Mouse (Mus musculus): ENCODE results near the gene Tdgf1.

The Tdgf1 gene

GRCm38 (mm10) chr9:110909371-110909967 is 36.5 kb downstream of the Tdgf1 start:
- DNase-seq, result no peak

DNA sequence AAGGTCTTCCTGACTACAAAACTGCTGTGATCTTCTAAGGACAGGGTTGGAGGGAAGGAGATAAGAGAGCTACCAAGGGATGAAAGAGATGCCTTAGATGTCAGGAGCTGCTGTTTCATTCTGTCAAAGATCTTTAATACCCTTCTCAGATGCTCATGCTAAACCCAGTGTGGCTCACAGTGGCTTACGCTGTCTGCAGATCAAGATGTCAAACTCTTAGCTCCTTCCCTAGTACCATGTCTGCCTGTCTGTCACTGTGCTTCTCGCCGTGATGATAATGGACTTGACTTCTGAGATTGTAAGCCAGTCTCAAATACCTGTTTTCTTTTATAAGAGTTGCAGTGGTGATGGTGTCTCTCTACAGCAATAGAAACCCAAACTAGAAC is 37.3 kb downstream of the Tdgf1 start:
- DNase-seq, result no peak

- DNase-seq, result no peak
Measured at GRCm38 (mm10) chr9:110907838-110908630, 37.9 kb downstream of the Tdgf1 start.

DNA sequence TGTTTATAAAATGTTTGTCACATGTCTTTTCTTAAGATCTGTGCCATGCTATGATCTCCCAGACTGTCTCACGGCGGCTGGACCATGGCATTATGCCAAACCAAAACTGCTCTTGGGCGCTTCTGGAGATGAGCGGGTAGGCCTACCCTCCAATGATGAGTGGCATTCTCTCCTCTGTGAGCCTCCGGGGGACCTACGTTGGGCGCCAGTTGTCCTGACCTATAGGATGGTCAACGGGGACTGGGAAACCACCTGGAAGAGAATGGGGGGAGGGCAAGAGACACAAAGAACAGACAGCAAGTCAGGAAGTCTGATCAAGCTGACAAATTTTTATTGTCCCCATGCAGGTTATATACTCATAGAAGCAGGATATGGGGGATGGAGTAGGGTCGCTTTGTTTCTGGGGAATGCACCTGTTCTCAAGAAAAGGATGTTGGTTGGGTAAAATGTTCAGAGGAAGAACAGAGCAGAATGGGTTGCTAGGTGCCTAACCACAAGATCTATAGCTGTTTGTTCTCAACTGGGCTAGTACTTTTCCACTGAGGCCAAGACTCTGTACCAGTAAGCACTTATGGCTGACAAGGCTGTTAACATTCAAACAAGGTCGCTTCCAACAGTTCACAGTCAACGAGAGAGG is 38.6 kb downstream of the Tdgf1 start:
- no peak for DNase-seq

DNA sequence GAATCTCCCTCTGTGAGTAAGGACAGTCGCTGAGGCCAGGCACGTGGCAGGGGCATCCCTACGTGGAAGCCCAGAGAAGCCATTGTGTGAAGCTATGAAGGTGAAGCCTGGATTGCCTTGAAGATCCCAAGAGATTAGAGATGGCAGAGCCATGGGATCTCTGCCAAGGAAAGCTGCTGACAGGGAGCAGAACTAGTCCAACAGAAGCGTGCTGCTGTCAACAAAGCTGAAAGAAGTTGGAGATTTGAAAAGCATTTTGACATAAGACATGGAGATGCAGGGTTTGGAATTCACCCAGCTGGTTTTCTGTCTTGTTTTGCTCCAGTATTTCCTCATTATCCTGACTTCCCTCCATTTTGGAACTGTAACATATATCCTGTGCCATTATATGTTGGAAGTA is 43.7 kb downstream of the Tdgf1 start:
- DNase-seq, result no peak

DNA sequence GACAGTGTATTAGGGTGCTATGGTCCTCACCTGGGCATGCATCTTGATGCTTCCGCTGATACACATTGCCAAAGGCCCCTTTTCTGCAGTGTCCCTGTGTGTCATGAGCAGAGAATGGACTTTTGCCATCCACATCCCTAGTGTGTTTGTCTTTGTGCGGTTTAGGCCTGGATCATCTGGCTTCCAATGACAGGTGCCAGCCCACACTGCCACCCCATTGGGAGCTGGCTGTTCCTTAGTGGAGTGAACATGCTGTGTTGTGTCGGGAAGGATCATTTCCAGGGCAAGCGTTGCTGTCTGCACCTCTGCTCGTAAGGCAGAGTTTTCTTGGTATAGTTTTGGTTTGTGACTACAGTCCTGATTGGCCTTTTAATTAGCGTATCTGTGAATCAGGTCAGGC is 44.8 kb downstream of the Tdgf1 start:
- no peak for DNase-seq

DNA sequence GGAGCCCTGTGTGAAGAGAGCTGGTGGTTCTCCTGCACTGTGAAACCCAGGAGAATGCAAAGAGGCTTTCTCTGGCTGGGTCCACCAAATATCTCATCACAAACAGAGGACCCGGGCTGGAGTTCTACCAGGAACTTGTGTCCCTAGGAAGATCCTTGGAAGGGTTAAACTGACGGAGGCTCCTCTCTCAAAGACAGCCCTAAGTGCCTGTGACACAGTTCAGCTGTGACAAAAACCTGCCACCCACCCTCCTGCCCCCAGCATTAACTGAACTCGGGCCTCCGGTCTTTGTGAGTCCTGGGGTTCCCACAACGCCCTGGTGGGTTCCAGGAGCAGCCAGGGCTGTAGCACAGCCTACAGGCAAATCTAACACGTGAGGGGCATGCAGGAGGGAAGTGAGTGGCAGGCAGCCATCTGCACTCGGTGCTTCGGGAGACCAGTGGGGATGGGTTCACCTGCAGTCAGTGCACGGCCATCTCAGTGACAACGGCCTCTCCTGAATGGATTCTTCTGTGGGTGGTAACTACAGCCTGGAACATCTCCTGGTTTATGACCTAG is 46.4 kb downstream of the Tdgf1 start:
- DNase-seq, result no peak

DNA sequence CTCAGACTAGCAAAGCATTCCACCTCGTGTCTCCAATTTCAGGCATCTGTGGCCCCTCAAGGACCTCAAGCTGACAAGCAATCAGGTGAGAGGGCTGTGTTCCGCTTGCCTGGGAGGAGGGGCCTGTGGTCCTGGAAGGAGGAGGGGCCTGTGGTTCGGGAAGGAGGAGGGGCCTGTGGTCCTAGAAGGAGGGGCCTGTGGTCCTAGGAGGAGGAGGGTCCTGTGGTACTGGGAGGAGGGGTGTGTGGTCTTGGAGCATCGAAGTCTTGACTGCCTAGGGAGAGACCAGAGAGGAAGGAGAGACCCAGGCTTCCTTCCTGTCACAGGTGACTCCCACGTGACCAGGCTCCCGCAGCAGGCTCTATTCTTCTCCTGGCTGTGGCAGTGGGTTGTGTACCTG is 49.4 kb downstream of the Tdgf1 start:
- DNase-seq, result no peak

DNA sequence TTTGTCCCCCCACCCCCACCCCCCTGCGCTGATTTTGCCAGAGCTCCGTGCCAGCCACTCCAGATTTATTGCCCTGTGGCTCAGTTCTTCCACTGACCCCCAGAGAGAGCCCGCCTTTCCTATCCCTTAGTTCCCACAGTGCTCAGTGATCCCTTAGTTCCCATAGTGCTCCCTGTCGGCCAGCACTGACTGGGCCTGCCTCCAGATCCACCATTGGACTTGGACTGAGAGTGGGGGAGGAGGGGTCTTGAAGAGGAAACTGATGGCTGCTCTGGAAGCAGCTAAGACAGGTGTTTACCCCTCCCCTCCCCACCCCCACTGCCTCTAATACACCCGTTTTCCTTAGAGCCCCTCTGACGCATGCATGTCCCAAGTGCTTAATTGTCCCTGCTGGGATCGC is 50.0 kb downstream of the Tdgf1 start:
- DNase-seq, result no peak

DNA sequence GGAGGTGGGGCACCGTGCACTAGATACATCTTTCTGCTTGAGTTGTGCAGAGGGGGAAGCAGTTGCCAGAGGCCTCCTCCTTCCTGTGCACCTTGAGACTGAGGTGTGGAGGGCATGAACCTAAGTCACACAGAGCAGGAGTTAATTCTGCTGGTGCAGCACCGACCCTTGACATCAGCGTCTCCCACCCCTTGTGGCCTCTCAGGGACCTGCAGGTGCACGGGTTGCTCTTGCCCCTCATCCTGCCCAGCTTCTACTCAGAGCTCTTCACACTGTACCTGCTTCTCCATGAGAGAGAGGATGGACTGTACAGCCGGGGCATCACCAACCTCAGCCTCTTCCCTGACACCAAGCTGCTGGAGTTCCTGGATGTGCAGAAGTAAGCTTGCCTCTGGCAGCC is 50.5 kb downstream of the Tdgf1 start:
- DNase-seq, result no peak

DNA sequence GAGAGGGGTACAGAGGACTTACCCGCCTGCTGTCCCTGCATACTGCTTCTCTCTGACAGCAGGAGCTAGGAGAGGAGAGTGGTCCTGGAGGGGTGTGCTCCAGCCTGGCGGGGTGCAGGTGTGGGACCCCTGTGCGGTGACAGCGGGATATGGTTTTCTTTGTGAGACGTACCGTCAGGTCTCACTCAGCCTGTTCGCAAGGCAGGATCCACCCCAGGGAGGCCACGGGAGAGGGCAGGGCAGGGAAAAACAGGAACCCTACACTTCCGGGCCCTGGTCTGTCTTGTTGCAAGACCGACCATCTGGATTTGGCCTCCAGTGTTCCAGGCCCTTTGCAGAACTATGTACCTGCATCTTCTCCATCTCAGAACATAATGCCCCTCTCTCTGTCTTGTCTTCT is 52.5 kb downstream of the Tdgf1 start:
- no peak for DNase-seq

DNA sequence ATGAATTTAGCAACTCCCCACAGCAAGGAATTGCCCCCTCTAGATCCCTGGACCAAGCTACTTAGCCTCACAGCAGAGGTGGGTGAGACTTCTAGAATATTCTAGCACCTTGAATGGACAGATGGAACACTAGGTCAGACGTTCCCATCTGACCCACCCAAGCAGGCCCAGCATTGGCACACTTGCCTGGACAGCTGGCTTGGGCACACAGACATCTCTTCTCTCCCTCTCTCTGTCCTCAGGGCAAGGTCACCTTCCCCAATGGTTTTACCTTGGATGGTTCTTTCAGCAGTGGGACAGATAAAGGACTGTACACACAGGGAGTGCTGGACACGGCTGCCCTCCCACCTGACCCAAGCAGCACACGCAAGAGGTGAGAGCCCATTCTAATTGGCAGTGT is 53.4 kb downstream of the Tdgf1 start:
- no peak for DNase-seq

GRCm38 (mm10) chr9:110891077-110891828 is 54.7 kb downstream of the Tdgf1 start:
- DNase-seq, result no peak

DNA sequence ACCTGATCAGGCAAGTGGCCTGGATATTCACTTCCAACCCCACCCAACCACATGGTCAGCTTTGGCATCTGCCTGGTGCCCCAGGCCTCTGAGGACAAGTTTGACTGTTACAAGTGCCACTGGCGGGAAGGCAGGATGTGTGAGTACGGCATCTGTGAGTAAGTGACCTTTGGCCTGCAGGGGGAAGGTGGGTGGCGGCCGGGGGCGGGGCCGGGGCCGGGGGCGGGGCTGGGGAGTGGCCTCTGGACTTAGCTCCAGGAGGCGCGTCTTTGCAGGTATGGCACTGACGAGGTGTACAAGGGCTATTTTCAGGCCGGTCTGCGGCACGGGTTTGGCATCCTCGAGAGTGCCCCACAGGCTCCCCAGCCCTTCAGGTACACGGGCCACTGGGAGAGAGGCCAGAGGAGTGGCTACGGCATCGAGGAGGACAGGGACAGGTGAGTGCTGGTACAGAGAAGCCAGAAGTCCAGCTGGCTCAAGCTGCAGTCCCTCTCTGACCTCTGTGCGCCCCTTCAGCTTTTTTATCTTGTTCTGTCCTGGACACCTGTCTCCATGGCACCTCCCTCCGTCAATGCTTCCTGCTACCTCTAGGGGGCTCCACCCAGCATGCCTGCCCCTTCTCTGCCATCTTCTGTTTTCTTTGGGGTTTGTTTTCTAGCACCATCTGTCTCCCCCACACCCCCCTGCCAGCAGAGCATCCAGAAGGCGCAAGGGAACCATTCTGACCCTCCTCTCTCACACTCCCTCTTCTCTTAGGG is 55.8 kb downstream of the Tdgf1 start:
- DNase-seq, result no peak
